Mouse (Mus musculus) heart, embryonic 14.5 days (tissue): Measurements from ENCODE around the gene Tnni3. TPM values are rescaled to one million over a fixed set of nuclear protein-coding genes. Genes with fewer than 3 reads are reported as not detected.

Source experiments
- ATAC-seq: fragments of 200-750 bp; cut with Nextera tagmentation; 2 replicates; pipeline ENCODE4 v1.8.0; 2017; ENCODE audit warnings: low read depth, moderate TSS enrichment; ENCODE audit not compliant: insufficient number of reproducible peaks, insufficient read depth, low FRiP score
- H3K27ac ChIP-seq, 2 experiments: fragments of 200-500 bp in 1 of 2; fragments of 300-500 bp in 1 of 2; sonication (generic) in 1 of 2; replicated peaks in 1 of 2; 2 replicates each; pipeline ENCODE4 v1.5.1; 2012 to 2014; ENCODE audit warnings: low read depth in 2 of 2, low read length in 2 of 2, control low read depth in 1 of 2, mild to moderate bottlenecking in 1 of 2, mixed read lengths in 1 of 2; ENCODE audit not compliant: control insufficient read depth in 1 of 2, insufficient read depth in 1 of 2
- H3K27me3 ChIP-seq: fragments of 300-500 bp; sonication (generic); 2 replicates; pipeline ENCODE4 v1.6.1; 2014; ENCODE audit warnings: mild to moderate bottlenecking, low read length, control low read depth; ENCODE audit not compliant: control insufficient read depth, insufficient read depth
- H3K36me3 ChIP-seq: fragments of 300-500 bp; sonication (generic); 2 replicates; pipeline ENCODE4 v1.6.1; 2014; ENCODE audit warnings: mild to moderate bottlenecking, control low read depth, low read length, mixed read lengths; ENCODE audit not compliant: control insufficient read depth, insufficient read depth
- H3K4me1 ChIP-seq, 2 experiments: fragments of 200-500 bp in 1 of 2; fragments of 300-500 bp in 1 of 2; sonication (generic) in 1 of 2; 2 replicates each; pipeline ENCODE4 v1.6.1; 2012 to 2014; ENCODE audit warnings: low read length in 2 of 2, control low read depth in 1 of 2, mixed read lengths in 1 of 2; ENCODE audit not compliant: control insufficient read depth in 2 of 2, insufficient read depth in 2 of 2
- H3K4me2 ChIP-seq: fragments of 300-500 bp; sonication (generic); 2 replicates; pipeline ENCODE4 v1.6.1; 2014; ENCODE audit warnings: mild to moderate bottlenecking, low read length
- H3K4me3 ChIP-seq, 2 experiments: fragments of 200-500 bp in 1 of 2; fragments of 300-500 bp in 1 of 2; sonication (generic) in 1 of 2; 2 replicates each; pipeline ENCODE4 v1.5.1; 2012 to 2014; ENCODE audit warnings: low read length in 2 of 2, mild to moderate bottlenecking in 2 of 2, control low read depth in 1 of 2, low read depth in 1 of 2, moderate library complexity in 1 of 2; ENCODE audit not compliant: control insufficient read depth in 1 of 2, insufficient read depth in 1 of 2
- H3K9ac ChIP-seq: fragments of 300-500 bp; sonication (generic); 2 replicates; pipeline ENCODE4 v1.6.1; 2014; ENCODE audit warnings: mild to moderate bottlenecking, low read length
- H3K9me3 ChIP-seq: fragments of 300-500 bp; sonication (generic); 2 replicates; pipeline ENCODE4 v1.6.1; 2016; ENCODE audit warnings: low read length, control low read depth; ENCODE audit not compliant: control insufficient read depth
- WGBS: fragments of 180-500 bp; shearing (Covaris S2); extraction: QIAGEN DNeasy Blood & Tissue Kit; methylation state at CpG from one replicate; pipeline ENCODE4 v1.1.7; 2014; 5-methylcytosine and 5-hydroxymethylcytosine counted together
- polyA plus RNA-seq: library from polyadenylated mRNA; unstranded; fragments of >200 nt; fragmentation: Nextera tagmentation; extraction: Ambion mirVana; gene quantifications from 2 replicates; pipeline ENCODE4 v1.2.1, GENCODE M21; 2014

The Tnni3 gene
- polyA plus RNA-seq, 1 experiment from 2014 or later, result 2,958 TPM

DNA sequence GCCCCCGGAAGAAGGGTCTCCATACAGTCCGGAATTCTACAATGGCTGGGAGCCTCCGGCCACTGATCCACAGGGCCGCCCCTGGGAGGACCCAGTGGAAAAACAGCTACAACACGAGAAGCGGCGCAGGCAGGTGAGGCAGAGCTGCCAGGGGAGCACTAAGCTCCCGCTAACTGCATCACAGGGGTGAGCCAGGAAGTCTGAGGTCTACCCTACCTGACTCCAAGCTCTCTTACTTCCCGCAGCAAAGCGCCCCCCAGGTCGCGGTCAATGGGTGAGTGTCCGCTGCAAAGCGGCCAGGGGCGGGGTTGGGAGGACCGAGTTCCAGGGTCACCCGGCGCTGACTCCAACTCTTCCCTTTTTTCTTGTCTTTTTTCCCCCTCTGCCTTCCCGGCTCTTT is 50.1 kb downstream of the Tnni3 start:
- ATAC-seq, result no peak
- Histone ChIP-seq H3K4me3 (peak overlapping the region; percentile 12 to 17; a peak in 3 of 4 replicates), H3K9ac (peak overlapping the region; percentile 34; the same call in 1 of the 2 replicates), H3K27me3 (peaks cover 41% of the 10 kb centered on the region), H3K4me1 (peaks cover 10 to 15% of the 10 kb centered on the region in 2 experiments), H3K36me3 (no peaks in the 10 kb centered on the region), H3K9me3 (no peaks in the 10 kb centered on the region), H3K27ac (no peak overlapping the region), H3K4me2 (peak overlapping the region; percentile 43)
- 5% methylated on average over 19 of the region's 19 CpGs for WGBS

- H3K4me3 ChIP-seq, result peak overlapping the region; percentile 36 to 41
- no peaks in the 10 kb centered on the region for H3K9me3 ChIP-seq
- peak; percentile 76 for ATAC-seq
- WGBS, result 0% methylated on average over 24 of the region's 24 CpGs
- H3K4me2 ChIP-seq, result peak overlapping the region; percentile 84
- H3K27me3 ChIP-seq, result peaks cover 41% of the 10 kb centered on the region
- no peaks in the 10 kb centered on the region for H3K36me3 ChIP-seq
- peaks cover 5% of the 10 kb centered on the region in 2 experiments; a peak in 3 of 4 replicates for H3K4me1 ChIP-seq
- peak overlapping the region; percentile 60 for H3K9ac ChIP-seq
- no peak overlapping the region for H3K27ac ChIP-seq
These were observed 52.9 kb downstream of the Tnni3 start for GRCm38 (mm10) chr7:4471179-4471555.

GRCm38 (mm10) chr7:4470275-4471178 is 53.5 kb downstream of the Tnni3 start:
- peak overlapping the region; percentile 36 to 41 for H3K4me3 ChIP-seq
- WGBS, result 3% methylated on average over 35 of the region's 35 CpGs
- peak; percentile 33; the same call in 1 of the 2 replicates for ATAC-seq
- H3K36me3 ChIP-seq, result no peaks in the 10 kb centered on the region
- no peak overlapping the region for H3K27ac ChIP-seq
- H3K27me3 ChIP-seq, result peaks cover 41% of the 10 kb centered on the region
- H3K4me1 ChIP-seq, result peaks cover 5% of the 10 kb centered on the region in 2 experiments; a peak in 3 of 4 replicates
- peak overlapping the region; percentile 84 for H3K4me2 ChIP-seq
- H3K9me3 ChIP-seq, result no peaks in the 10 kb centered on the region
- H3K9ac ChIP-seq, result peak overlapping the region; percentile 60

Other genes with a start within 250 kb of the Tnni3 start
- gene Ncr1, start 186.5 kb downstream of the Tnni3 start, polyA plus RNA-seq, result not detected in 2 replicates
- 0.22 and 0.34 TPM in 2 replicates for gene Gp6, start 126.5 kb downstream of the Tnni3 start, polyA plus RNA-seq
- 29.5 and 30.7 TPM in 2 replicates for gene Rdh13, start 78.6 kb downstream of the Tnni3 start, polyA plus RNA-seq
- 2.1 and 4.7 TPM in 2 replicates for gene Eps8l1, start 63.6 kb downstream of the Tnni3 start, polyA plus RNA-seq
- gene Ppp1r12c, start 22.5 kb downstream of the Tnni3 start, polyA plus RNA-seq, result 41.7 and 47.7 TPM in 2 replicates
- 479 and 551 TPM in 2 replicates for gene Tnnt1, start 7.8 kb downstream of the Tnni3 start, polyA plus RNA-seq
- gene Dnaaf3, start 8.2 kb upstream of the Tnni3 start, polyA plus RNA-seq, result 0.15 and 0.51 TPM in 2 replicates
- gene Syt5, start 23.3 kb upstream of the Tnni3 start, polyA plus RNA-seq, result 0.55 and 0.78 TPM in 2 replicates
- gene Ptprh, start 79.8 kb upstream of the Tnni3 start, polyA plus RNA-seq, result not detected in 2 replicates
- 1.2 and 1.6 TPM in 2 replicates for gene Tmem86b, start 107.2 kb upstream of the Tnni3 start, polyA plus RNA-seq
- 7.1 and 8.1 TPM in 2 replicates for gene Ppp6r1, start 134.8 kb upstream of the Tnni3 start, polyA plus RNA-seq
- 65.4 TPM in 2 replicates for gene Hspbp1, start 160.8 kb upstream of the Tnni3 start, polyA plus RNA-seq
- 1.3 and 1.4 TPM in 2 replicates for gene Brsk1, start 166.4 kb upstream of the Tnni3 start, polyA plus RNA-seq
- gene Tmem150b, start 201.0 kb upstream of the Tnni3 start, polyA plus RNA-seq, result 0.08 TPM in 1 of 2 replicates, not detected in the other
- gene Kmt5c, start 215.9 kb upstream of the Tnni3 start, polyA plus RNA-seq, result 47.5 and 47.6 TPM in 2 replicates
- gene Cox6b2, start 228.9 kb upstream of the Tnni3 start, polyA plus RNA-seq, result 30.4 and 30.6 TPM in 2 replicates
- gene Fam71e2, start 247.1 kb upstream of the Tnni3 start, polyA plus RNA-seq, result not detected in 2 replicates